Mouse (Mus musculus) limb, embryonic 11.5 days (tissue): ENCODE results near the gene Hadha. TPM values are rescaled to one million over a fixed set of nuclear protein-coding genes. Genes with fewer than 3 reads are reported as not detected.
A peak's percentile ranks its signal among the peaks of the same experiment; 100 is the strongest.

ENCODE experiments used
- ATAC-seq: fragments of 200-750 bp; cut with Nextera tagmentation; 2 replicates; pipeline ENCODE4 v1.8.0; 2017; ENCODE audit warnings: low read depth; ENCODE audit not compliant: insufficient number of reproducible peaks, low FRiP score, low TSS enrichment
- DNase-seq: peaks from one replicate; pipeline ENCODE4 v3.0.0-alpha.2; 2015; ENCODE audit warnings: low spot score
- H3K27ac ChIP-seq: fragments of 300-500 bp; sonication (generic); replicated peaks from 2 replicates; pipeline ENCODE4 v1.5.1; 2014; ENCODE audit warnings: low read depth, mild to moderate bottlenecking, low read length
- H3K27me3 ChIP-seq: fragments of 300-500 bp; sonication (generic); 2 replicates; pipeline ENCODE4 v1.6.1; 2014; ENCODE audit warnings: mild to moderate bottlenecking, low read length, mixed read lengths; ENCODE audit not compliant: control insufficient read depth, insufficient read depth
- H3K36me3 ChIP-seq: fragments of 300-500 bp; sonication (generic); 2 replicates; pipeline ENCODE4 v1.6.1; 2014; ENCODE audit warnings: mild to moderate bottlenecking, low read length, moderate library complexity, mixed read lengths; ENCODE audit not compliant: control insufficient read depth, insufficient read depth
- H3K4me1 ChIP-seq: fragments of 300-500 bp; sonication (generic); 2 replicates; pipeline ENCODE4 v1.6.1; 2014; ENCODE audit warnings: low read length, mixed read lengths; ENCODE audit not compliant: control insufficient read depth, insufficient read depth
- H3K4me2 ChIP-seq: fragments of 300-500 bp; sonication (generic); 2 replicates; pipeline ENCODE4 v1.6.1; 2014; ENCODE audit warnings: low read depth, mild to moderate bottlenecking, moderate library complexity; ENCODE audit not compliant: severe bottlenecking
- H3K4me3 ChIP-seq: fragments of 300-500 bp; sonication (generic); 2 replicates; pipeline ENCODE4 v1.5.1; 2014; ENCODE audit warnings: low read depth, low read length
- H3K9ac ChIP-seq: fragments of 300-500 bp; sonication (generic); 2 replicates; pipeline ENCODE4 v1.6.1; 2014; ENCODE audit warnings: mild to moderate bottlenecking, low read length
- H3K9me3 ChIP-seq: fragments of 300-500 bp; sonication (generic); 2 replicates; pipeline ENCODE4 v1.6.1; 2016; ENCODE audit warnings: low read length; ENCODE audit not compliant: control insufficient read depth
- WGBS: fragments of 180-500 bp; shearing (Covaris S2); extraction: QIAGEN DNeasy Blood & Tissue Kit; methylation state at CpG from one replicate; pipeline ENCODE4 v1.1.7; 2014; 5-methylcytosine and 5-hydroxymethylcytosine counted together
- polyA plus RNA-seq: library from polyadenylated mRNA; unstranded; fragments of >200 nt; fragmentation: Nextera tagmentation; extraction: Ambion mirVana; gene quantifications from 2 replicates; pipeline ENCODE4 v1.2.1, GENCODE M21; 2014

The Hadha gene
- polyA plus RNA-seq, 1 experiment from 2014 or later, result 97.1 TPM

DNA sequence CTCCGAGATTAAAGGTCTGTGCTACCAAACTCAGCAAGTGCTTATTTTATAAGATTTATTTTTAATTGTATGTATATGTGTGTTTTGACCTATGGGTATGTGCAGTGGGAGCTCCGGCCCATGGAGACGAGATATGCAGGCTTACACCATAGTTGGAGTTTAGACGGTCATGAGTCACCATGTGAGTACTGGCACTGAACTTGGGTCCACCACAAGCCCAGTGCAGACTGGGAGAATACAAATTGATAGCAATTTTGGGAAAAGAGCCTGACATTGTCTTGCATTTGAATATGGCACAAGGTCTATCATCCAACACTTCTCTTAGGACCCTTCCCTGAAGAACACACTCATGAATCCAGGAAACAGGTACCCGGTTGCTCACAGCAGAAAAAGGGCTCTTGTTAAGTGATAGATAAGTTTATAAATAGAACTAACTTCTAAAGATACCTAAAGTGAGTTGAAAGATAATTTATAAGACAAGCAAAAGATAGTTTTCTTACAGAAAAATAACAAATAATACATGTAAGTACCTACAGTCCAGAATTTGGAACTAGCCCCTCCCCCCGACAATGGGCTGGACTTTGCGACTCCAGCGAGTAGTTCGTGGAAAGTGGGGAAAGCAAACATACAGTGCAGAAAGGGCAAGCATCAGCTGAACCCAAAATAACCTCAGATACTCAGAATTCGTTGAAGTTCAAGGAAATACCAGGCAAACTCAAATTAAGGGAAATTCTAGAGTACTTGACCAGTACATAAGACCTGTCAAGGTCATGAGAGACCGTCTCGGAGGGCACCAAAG is 32.9 kb upstream of the Hadha start:
- H3K9me3 ChIP-seq, result no peaks in the 10 kb centered on the region
- DNase-seq (no peak), ATAC-seq (no peak)
- H3K4me1 ChIP-seq, result no peaks in the 10 kb centered on the region
- no peak overlapping the region for H3K9ac ChIP-seq
- no peak overlapping the region for H3K4me3 ChIP-seq
- no peaks in the 10 kb centered on the region for H3K27me3 ChIP-seq
- 92% methylated on average over 12 of the region's 12 CpGs for WGBS
- H3K36me3 ChIP-seq, result peaks cover 3% of the 10 kb centered on the region; the same call in 1 of the 2 replicates
- no peak overlapping the region for H3K4me2 ChIP-seq
- H3K27ac ChIP-seq, result no peak overlapping the region

DNA sequence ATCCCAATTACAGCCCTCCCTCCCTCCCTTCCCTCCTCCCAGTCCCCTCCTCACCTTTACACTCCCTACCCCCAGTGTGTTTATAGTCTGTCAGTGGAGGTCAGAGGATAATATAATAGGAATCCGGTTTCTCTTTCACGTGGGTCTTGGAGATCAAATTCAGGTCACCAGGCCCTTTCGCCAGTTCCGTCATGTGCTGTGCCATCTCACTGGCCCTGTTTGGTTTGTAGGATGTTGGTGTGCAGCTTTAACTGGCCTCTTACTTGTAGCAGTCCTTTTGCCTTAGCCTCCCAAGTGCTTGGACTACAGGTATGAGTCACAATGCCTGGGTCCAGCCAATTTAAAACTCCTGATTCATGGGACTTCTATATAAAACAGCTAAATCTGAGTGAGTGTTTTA is 20.8 kb upstream of the Hadha start:
- H3K36me3 ChIP-seq, result peaks cover 8% of the 10 kb centered on the region; the same call in 1 of the 2 replicates
- ATAC-seq, result no peak
- 40% methylated on average over 4 of the region's 4 CpGs for WGBS
- no peak overlapping the region for H3K4me2 ChIP-seq
- H3K9ac ChIP-seq, result no peak overlapping the region
- H3K9me3 ChIP-seq, result no peaks in the 10 kb centered on the region
- no peak overlapping the region for H3K27ac ChIP-seq
- no peak overlapping the region for H3K4me3 ChIP-seq
- DNase-seq, result no peak
- no peaks in the 10 kb centered on the region for H3K27me3 ChIP-seq
- peaks cover 9% of the 10 kb centered on the region for H3K4me1 ChIP-seq

DNA sequence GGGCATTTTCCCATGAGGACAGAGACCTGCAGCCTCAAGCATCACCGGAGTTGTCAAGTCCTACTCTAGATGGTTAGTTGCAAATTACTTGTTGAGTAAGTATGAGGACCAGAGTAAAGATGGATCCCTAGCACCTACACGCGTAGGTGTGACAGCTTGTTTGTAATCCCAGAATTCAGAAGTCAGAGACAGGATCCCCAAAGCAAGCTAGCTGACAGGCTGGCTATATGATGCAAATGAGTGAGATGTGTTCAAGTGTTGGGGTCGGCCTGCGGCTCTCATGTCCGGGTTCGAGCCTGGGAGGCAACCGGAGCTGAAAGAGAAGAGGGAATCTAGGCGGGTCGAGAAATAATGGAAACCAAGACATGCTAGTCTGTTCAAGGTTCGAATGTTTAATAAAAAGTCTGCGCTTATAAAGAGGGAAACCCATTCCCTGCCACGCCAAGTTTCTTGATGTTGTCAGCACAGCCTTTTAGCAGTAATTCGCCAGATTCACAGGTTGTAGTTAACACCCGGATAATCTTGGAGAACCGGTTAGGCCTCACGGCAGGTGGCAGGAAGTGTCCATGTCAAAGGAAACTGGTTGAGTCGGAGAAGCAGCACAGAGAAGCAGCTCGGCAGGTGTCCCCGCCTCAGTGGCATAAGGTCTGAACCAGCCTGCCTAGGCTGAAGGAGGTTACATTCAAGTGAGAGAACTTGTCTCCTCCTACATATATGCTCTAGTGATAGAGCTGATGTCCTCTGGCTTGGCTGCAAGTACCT is 18.1 kb upstream of the Hadha start:
- Histone ChIP-seq H3K27ac (no peak overlapping the region), H3K4me1 (peaks cover 9% of the 10 kb centered on the region), H3K4me2 (no peak overlapping the region), H3K9me3 (no peaks in the 10 kb centered on the region), H3K36me3 (peaks cover 4% of the 10 kb centered on the region; the same call in 1 of the 2 replicates), H3K27me3 (no peaks in the 10 kb centered on the region), H3K4me3 (no peak overlapping the region), H3K9ac (no peak overlapping the region)
- 22% methylated on average over 20 of the region's 20 CpGs for WGBS
- ATAC-seq (no peak), DNase-seq (peak; percentile 28)

DNA sequence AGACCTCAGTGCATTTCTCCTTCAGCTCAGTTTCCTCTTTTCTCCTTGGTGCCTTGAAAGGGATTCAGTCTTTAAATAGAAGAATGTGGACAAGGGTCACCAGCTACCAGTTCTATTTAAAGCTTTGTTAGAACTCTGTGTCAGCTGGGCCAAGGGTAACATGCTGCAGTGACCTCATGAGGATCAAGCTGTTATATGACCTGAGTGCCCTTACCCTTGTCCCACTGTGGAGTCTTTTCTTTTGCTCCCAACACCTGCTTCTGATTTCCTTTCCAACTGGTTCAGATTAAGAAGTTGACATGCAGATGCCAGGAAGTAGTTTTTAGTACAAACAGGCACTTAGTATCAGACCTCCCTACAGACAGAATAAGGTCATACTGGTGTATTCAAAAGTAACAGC is 17.2 kb upstream of the Hadha start:
- no peak for ATAC-seq
- Histone ChIP-seq H3K4me1 (peaks cover 9% of the 10 kb centered on the region), H3K36me3 (peaks cover 4% of the 10 kb centered on the region; the same call in 1 of the 2 replicates), H3K4me2 (no peak overlapping the region), H3K4me3 (no peak overlapping the region), H3K27me3 (no peaks in the 10 kb centered on the region), H3K9me3 (no peaks in the 10 kb centered on the region), H3K27ac (no peak overlapping the region), H3K9ac (no peak overlapping the region)
- DNase-seq, result peak; percentile 66

DNA sequence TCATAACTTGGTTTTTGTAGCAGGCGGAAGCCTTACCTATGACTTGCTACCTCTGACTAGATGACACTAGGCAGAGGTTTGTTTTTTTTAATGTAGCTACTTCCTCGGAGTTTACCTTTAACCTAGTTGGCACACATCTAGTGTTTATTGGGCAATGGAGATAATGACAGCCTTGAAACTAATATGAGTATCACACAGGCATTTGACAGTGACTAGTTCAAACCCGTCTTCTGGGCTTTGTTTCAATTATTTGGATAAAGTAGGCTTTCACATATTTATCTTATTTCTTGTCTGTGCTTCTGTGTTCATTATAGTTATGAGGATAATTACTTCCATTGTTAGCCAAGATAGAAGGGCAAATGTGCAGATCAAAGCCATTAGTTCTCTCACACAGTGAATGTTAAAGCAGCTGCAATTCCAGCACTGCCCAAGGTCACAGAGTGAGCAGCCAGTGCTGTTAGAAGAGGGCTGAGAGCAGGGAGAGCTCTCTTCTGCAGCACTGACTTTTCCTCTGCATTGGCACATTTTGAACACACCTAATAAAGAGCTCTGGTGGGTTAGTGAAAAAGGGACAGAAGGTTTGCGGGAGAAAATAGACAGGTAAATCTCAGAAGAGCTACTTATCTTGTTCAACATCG is 15.5 kb upstream of the Hadha start:
- no peak for DNase-seq
- peaks cover 9% of the 10 kb centered on the region for H3K4me1 ChIP-seq

DNA sequence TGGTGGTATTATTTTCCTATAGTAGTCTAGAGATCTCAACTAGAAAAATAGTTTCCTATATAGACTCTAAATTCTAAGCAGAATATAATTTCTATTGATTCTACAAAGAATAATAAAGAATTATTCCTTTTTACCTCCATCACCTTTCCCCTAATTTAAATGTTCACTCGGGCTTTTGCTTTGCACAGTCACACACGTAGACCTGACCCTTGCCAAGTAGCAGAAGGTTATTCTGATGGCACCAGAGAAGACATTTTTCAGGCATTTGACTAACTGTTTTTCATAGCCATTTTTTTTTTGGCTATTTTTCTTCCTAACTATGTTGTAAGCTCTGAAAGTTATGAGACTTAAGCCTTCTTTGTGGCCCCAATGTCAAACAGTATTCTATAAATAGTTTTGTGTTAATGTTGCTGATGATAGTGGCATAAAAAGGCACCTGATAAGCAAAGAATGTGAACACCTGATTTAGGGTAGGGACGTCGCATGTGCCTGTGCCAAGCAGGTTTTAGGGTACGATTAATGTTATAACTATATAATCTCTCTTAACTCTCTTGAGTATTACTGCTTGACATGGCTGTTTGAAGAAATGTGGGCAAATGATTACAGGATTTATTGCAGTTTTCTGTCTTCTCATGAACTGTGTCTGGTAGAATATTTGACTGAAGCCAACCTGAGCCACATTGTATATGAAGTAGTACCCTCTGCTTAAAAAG is 10.4 kb upstream of the Hadha start:
- Histone ChIP-seq H3K4me3 (no peak overlapping the region), H3K9me3 (no peaks in the 10 kb centered on the region), H3K4me2 (no peak overlapping the region), H3K4me1 (no peaks in the 10 kb centered on the region), H3K27ac (no peak overlapping the region), H3K27me3 (no peaks in the 10 kb centered on the region), H3K9ac (no peak overlapping the region), H3K36me3 (0 out of 2 replicates have a peak, but pooled peaks cover 2% of the 10 kb centered on the region)
- ATAC-seq, result no peak
- WGBS, result 94% methylated on average over 5 of the region's 5 CpGs
- no peak for DNase-seq

More for the DNA sequence above, 15.5 kb upstream of the Hadha start:
- no peaks in the 10 kb centered on the region for H3K27me3 ChIP-seq
- H3K9ac ChIP-seq, result no peak overlapping the region
- H3K36me3 ChIP-seq, result peaks cover 4% of the 10 kb centered on the region; the same call in 1 of the 2 replicates
- ATAC-seq, result no peak
- 77% methylated on average over 5 of the region's 5 CpGs for WGBS
- no peak overlapping the region for H3K4me3 ChIP-seq
- no peak overlapping the region for H3K4me2 ChIP-seq
- H3K27ac ChIP-seq, result no peak overlapping the region
- no peaks in the 10 kb centered on the region for H3K9me3 ChIP-seq

DNA sequence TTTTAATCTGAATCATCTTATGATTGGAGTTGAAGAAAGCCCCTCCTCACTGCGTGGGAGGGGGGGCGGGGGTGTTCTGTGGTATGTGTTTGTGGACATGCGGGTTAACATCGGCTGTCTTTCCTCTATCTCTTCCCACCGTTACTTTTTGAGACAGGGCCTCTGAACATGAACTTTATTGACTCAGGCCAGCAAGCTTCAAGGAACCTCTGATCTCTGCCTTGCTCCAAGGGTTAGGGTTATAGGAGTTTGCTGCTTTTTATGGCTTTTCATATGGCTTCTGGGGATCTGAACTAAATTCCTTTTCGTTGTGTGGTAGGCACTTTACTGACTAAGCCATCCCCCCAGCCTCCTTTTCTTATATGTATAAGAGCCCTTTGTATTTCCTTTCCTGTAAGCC is 7.4 kb upstream of the Hadha start:
- Histone ChIP-seq H3K27me3 (no peaks in the 10 kb centered on the region), H3K9me3 (no peaks in the 10 kb centered on the region), H3K4me2 (no peak overlapping the region), H3K4me1 (no peaks in the 10 kb centered on the region), H3K36me3 (no peaks in the 10 kb centered on the region; the same call in 1 of the 2 replicates), H3K9ac (no peak overlapping the region), H3K4me3 (no peak overlapping the region), H3K27ac (no peak overlapping the region)
- no peak for DNase-seq
- ATAC-seq, result no peak
- WGBS, result 81% methylated on average over 6 of the region's 6 CpGs

DNA sequence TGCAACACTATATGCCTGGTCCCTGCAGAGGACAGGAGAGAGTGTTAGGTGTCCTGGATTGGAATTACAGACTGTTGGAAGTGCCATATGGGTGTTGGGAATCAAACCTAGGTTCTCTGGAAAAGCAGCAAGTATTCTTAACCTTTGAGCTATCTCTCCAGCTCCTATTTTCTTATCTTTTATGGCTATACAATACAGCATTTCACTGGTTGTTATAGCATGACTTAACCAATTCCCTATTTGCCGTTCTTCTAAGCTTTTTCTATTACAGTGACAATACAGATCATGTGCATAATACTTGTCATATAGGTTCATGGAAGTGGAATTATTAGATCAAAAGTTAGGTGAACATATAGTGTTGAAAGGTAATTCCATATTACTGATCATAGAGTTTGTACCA is 6.9 kb upstream of the Hadha start:
- Histone ChIP-seq H3K9me3 (no peaks in the 10 kb centered on the region), H3K27me3 (no peaks in the 10 kb centered on the region), H3K9ac (no peak overlapping the region), H3K4me3 (no peak overlapping the region), H3K4me1 (no peaks in the 10 kb centered on the region), H3K4me2 (no peak overlapping the region), H3K27ac (no peak overlapping the region), H3K36me3 (no peaks in the 10 kb centered on the region; the same call in 1 of the 2 replicates)
- WGBS, result 90% methylated on average over 1 of the region's 1 CpGs
- DNase-seq (no peak), ATAC-seq (no peak)
